Comparison of ENCODE assay signal across 26 mouse cellular contexts in genomic region chr3:149402496-149402895, GRCm38 (mm10).
"Had no signal": no experiment of that assay in that cellular context is flagged by ENCODE, and none has a peak within 500 bp of the region (broad histone marks: within the 10 kb centered on the region; RNA-seq: fewer than 3 reads in every experiment).

No protein-coding gene starts in this region.

- H3K9ac ChIP-seq: heart, embryonic 12.5 days; hindbrain, embryonic 12.5 days; hindbrain, embryonic 14.5 days; intestine, embryonic 15.5 days; limb, embryonic 13.5 days; limb, embryonic 15.5 days; liver, embryonic 12.5 days; liver, embryonic 14.5 days had no signal

- H3K4me3 ChIP-seq: gastrocnemius, adult 2 months; heart, embryonic 10.5 days; heart, embryonic 12.5 days; hindbrain, embryonic 10.5 days; hindbrain, embryonic 12.5 days; intestine, embryonic 15.5 days; limb, embryonic 13.5 days; limb, embryonic 15.5 days; liver, embryonic 12.5 days had no signal

- DNase-seq: gastrocnemius, adult 2 months; gastrocnemius, postnatal 10 days; gastrocnemius, postnatal 25 days; heart, adult 18-20 months; heart, postnatal 10 days; heart, postnatal 4 days; kidney, adult 18-20 months; kidney, adult 8-10 months; kidney, postnatal 10 days; kidney, postnatal 25 days; layer of hippocampus, adult 9-11 months; layer of hippocampus, postnatal 36 days; left cerebral cortex, postnatal 4 days had no signal

- H3K4me2 ChIP-seq: heart, embryonic 12.5 days; hindbrain, embryonic 12.5 days; hindbrain, embryonic 14.5 days; intestine, embryonic 15.5 days; limb, embryonic 13.5 days; liver, embryonic 12.5 days had no signal

- H3K27me3 ChIP-seq: heart, embryonic 12.5 days; hindbrain, embryonic 12.5 days; intestine, embryonic 15.5 days; limb, embryonic 15.5 days; liver, embryonic 12.5 days had no signal

- H3K4me1 ChIP-seq: intestine, embryonic 15.5 days; liver, embryonic 12.5 days had no signal

- H3K27ac ChIP-seq: gastrocnemius, adult 2 months; heart, embryonic 10.5 days; hindbrain, embryonic 10.5 days; hindbrain, embryonic 12.5 days; hindbrain, embryonic 14.5 days; intestine, embryonic 15.5 days; limb, embryonic 13.5 days; limb, embryonic 15.5 days; liver, embryonic 12.5 days; liver, embryonic 14.5 days had no signal

- H3K9me3 ChIP-seq: heart, embryonic 10.5 days; heart, embryonic 12.5 days; hindbrain, embryonic 10.5 days; hindbrain, embryonic 12.5 days; intestine, embryonic 15.5 days; limb, embryonic 13.5 days; limb, embryonic 15.5 days; liver, embryonic 12.5 days had no signal

- ATAC-seq: hindbrain, embryonic 16.5 days; inflammation-experienced regulatory T-cells, adult 6 months; intestine, embryonic 15.5 days; intestine, postnatal 0 days; liver, embryonic 12.5 days had no signal

- H3K36me3 ChIP-seq: heart, embryonic 10.5 days; heart, embryonic 12.5 days; hindbrain, embryonic 10.5 days; hindbrain, embryonic 12.5 days; intestine, embryonic 15.5 days; limb, embryonic 13.5 days; limb, embryonic 15.5 days; liver, embryonic 12.5 days had no signal
